Mouse (Mus musculus) heart, adult 8-10 months (tissue): ENCODE data around the gene Irgq. TPM values are rescaled to one million over a fixed set of nuclear protein-coding genes. Genes with fewer than 3 reads are reported as not detected.
"Not testable (repeated sequence)": the region's sequence is repeated elsewhere in the genome, so short reads cannot be mapped to it uniquely, and the experiment has no call there.

Experiments used
- DNase-seq: peaks from one replicate; pipeline ENCODE4 v3.0.0; 2022; ENCODE audit warnings: low spot score
- total RNA-seq, 4 experiments: library from RNA; stranded (reverse); gene quantifications; 2 replicates each; pipeline ENCODE4 v1.2.4; 2022

Irgq gene
- total RNA-seq = 10 to 100 TPM; 16.2 to 20.0 (median 18.2) TPM

DNA sequence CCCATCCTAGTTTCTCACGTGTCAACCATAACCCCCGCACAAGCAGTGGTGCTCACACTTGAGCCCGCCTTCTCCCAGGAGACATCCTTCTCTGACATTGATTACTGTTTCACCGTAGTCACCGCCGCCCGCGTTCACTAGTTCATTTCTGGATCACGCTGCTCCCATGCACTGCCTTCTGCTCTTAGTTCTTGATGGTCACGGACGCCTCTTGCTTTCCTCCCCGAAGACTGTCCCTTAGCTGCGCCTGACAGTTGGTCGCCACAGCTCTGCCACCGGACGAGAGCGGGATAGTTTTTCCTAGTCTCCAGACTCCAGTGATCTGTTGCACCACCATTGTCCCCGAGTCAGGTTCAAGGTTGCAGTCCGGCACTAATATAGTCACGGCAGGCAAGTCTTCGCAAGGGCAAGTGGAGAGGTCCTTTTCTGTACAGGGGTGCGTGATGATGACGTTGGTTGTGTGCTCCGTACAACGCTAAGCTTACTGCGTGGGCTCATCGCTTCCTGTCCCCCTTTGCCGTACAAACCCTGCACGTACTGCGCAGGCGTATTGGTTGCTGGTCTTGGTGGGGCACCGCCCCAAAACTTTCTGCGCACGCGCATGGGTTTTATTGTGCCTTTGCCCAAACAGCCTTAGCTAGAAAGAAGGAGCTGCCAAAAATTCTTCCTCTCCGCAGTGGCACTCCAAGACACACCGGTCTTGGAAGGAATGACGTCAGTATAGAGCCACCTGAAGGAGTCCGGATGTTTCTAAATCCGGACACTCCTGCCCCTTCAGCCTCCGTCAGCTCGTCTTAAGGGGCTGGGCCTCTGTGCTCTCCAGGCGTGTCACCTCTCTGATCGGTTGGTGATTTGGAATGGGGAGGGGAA is at the start of gene Irgq:
Gene Irgq (plus strand): TSS at position 628 of the 870 bp plus-strand sequence.
- peak; percentile 99 for DNase-seq

DNA sequence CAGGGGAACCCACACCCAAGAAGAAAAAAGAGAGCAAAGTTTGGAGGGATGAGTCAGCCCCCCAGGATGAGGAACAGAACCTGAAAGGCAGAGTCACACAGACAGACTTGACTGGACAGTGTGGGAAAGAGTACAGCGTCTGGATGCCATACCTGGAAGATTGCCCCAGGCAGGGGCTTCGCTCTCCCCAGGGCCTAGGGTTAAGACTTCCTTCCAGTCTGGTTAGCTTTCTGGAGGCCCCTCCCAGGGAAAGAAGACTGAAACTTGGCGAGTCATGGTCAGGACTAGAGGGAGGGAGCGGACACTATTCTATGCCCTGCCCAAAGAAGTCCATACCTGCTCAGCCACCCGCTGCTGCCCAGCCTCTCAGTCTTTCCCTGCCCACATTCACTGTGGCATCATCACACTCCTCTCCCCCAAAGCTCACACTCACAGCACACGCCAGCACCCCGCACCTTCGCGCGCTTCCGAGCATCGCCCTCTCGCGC is 49.5 kb upstream of the Irgq start:
- no peak for DNase-seq

DNA sequence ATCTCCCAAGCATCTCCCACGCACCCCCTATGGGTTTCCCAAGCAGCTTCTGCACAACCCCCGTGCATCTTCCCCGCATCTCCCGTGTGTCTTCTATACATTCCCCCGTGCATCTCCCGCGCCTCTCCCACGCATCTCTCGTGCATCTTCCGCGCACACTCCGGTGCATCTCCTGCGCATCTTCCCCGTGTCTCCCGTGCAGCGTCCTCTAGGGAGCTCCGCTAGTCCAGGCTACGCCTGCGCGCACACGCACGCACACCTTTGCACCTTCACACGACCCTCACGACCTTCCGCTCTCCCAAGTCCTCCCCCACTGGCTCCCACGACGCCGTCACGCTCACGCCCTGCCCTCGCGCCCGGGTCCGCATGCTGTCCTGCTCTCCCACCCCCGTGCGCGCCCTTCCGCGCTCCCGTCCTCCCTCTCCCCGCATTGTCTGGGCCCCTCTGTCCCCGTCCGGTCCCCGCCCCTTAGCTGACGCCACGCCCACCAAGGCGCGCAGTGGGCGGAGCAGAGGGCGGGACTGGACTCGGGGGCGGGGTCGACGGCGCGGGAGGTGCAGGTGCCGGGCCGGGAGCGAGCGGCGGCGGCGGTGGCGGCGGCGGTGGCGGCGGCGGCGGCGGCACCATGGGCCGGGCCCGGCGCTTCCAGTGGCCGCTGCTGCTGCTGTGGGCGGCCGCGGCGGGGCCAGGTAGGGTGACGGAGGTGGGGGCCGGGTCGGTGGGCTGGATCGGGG is 48.8 kb upstream of the Irgq start, which contains the start of gene Cadm4:
Gene Cadm4 (plus strand): TSS at position 550 of the 734 bp plus-strand sequence.
- peak; percentile 63 for DNase-seq

DNA sequence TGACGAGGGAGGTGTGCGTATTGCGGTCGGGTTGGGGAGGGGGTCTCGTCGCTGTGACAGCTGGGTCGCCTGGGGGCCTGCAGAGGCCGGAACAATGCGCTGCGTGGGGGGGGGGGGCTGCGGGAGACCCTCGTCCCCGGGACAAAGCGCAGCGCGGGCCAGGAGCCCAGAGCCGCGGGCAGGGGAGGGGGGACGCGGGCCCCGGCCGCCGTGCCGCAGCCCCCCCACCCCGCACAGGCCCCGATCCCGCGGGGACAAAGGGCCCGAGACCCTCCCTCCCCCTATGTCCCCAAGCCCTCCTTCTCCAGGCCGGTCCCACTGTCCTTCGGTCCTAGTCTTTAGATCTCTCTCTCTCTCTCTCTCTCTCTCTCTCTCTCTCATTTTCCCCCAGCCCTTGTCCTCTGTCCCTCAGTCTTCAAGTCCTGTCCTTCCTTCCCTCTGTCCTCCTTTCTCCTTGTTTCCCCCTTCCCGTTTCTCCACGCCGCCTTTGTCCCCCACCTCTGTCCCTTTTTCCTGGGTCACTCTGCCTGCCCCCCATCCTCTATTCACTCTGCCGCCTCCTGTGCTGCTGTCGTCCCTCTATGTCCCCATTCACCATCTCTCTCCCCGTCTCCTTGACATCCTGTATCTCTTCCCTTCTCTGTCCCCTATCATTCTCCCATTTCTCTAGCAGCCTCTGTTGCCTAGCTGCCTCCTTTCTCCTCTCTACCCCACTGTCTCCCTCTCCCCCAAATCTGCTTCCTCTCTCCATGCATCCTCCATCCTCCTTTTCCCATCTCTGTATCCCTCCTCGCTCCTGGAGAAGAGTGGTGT is 48.1 kb upstream of the Irgq start:
- DNase-seq = no peak

DNA sequence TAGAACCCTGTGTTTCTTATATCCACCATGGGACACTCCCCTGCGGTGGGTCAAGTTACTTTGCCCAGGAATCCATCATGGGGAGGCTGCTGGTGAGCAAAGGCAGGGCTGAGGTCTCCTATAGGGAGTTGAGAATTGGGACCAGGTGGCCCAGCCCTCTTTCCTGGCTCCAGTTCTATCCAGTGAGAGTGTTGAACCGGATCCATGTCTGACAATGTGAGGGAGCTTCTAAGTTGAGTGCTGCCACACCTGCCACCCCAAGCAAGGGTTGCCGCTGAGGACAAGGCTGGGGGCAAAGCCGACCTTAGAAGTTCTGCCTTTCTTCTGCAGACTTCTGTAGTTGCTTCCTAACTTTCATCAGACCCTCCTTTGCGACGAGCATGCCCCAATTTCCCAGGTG is 47.2 kb upstream of the Irgq start:
- not testable (repeated sequence) for DNase-seq

DNA sequence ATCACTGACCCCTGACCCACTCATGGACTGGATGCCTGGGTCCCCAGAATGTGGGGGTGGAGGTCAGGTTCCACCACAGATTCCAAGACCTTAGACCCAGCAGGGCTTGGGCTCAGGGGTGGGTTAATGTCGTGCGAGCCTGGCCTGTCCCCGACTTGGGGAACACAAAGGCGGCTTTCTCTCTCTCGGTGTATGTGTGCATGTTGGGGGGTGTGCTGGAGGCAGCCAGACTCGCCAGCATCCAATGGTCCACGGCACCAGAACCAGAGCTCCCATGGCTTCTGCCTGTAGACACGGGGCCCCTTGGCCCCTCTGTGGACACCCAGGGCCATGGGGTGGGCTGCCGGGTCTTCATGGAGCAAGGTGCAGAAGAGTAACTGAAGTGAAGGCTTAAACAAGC is 45.0 kb upstream of the Irgq start:
- no peak for DNase-seq

DNA sequence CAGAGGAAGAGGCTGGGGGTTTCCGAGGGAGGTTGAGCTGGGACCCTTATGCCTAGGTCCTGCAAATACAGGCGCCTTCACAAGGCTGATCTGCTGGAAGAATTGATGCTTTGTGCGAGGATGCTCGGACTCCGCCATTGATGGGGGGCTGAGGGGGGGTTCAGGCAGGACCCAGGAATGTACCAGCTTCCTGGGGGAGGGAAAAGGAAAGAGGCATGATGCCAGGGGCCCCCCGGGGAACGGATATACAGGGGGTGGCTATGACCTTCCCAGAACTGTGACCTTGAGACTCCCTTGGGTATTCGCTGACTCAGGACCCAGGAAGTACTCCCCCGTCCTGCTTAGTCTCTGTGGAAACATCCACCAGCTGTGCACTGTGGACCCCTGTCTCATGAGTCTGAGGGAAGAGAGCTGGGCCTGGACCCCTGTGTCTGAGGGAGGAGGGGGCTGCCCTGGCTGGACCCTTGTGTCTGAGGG is 43.8 kb upstream of the Irgq start:
- no peak for DNase-seq

DNA sequence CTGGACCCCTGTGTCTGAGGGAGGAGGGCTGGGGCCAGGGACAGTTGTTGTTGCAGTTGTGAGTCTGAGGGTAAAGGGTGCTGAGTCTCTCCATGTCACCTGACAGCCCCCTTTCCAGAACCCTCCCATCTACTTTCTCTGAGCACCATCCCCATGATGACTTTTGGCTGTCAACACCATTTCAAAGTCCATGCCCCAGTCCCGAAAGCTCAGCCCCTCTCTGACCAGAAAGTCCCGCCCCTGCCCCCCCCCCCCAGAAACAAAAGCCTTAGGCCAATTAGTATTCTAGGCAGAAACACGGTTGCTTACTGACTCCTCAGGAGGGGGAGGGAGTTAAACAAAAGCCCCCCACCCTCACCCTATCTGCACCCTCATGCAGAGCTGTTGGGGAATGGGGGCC is 43.1 kb upstream of the Irgq start:
- DNase-seq = no peak

DNA sequence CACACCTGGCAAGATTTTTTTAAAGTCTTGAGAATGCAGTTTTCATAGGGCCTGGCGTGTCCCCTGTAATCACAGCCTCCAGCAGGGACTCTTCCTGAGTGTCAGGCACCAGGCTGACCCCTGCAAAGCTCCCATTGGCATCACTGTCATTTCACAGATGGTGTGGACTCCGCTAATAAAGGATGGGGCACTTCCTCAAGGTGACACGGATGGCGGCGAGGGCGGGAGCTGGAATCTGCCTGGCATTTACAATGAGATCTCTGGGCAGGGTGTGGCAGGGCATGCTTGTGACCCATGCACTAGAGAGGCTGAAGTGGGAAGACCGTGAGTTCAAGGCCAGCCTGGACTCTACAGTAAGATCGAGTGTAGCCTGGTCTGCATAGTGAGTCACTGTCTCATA is 42.2 kb upstream of the Irgq start:
- no peak for DNase-seq

DNA sequence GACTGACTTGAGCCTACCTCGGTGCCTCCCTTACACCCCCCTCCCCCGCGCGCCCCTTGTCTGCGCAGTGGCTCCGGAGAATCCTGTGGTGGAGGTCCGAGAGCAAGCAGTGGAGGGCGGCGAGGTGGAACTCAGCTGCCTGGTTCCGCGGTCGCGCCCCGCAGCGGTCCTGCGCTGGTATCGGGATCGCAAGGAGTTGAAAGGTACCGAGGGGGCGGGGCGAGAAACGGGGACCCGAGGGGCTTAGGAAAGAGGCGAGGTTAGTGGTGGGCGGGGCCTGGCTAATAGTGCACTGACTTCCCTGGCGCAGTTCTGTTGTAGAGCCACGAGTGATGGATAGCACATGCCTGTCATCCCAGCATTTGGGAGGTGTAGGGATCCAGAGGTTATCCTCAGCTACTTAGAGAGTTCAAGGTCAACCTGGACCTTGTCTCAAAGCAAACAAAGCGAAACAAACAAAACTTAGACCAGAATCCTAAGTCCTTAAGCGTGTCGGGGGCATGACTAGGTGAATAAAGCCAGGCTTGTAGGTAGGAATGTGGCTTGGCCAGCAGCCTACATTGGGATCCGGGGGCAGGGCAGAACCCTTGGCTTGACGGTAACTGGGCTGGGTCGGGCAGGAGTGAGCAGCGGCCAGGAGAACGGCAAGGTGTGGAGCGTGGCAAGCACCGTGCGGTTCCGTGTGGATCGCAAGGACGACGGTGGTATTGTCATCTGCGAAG is 30.5 kb upstream of the Irgq start:
- no peak for DNase-seq

DNA sequence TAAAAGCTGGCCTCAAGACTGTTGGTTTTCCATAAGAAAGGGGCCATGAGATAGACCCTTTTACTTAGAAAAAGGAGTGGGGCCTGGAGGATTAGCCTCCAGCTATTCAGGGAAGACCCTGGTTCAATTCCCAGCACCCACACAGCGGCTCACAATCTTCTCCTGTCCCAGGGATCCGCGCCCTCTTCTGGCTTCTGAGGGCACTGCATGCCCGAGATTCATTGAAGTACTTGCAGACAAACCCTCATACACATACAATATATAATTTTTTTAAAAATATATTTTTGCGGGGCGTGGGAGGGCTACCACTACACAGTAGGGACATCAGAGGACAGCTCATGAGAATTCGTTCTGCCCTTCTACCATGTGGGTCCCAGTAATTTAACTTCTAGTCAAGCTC is 29.6 kb upstream of the Irgq start:
- DNase-seq = no peak

DNA sequence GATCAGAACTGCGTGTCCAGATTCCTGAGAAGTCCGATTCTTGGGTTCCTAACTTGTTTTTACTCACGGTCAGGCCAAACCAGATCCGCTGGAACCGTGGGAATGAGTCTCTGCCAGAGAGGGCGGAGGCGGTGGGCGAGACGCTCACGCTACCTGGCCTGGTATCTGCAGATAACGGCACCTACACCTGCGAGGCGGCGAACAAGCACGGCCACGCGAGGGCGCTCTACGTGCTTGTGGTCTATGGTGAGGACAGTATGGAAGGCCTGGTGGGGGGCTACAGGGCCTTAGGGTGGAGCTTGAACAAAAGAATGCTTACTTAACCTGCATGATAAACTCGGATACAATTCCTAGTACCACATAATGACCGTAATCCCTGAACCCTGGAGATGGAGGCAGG is 29.0 kb upstream of the Irgq start:
- DNase-seq = no peak

DNA sequence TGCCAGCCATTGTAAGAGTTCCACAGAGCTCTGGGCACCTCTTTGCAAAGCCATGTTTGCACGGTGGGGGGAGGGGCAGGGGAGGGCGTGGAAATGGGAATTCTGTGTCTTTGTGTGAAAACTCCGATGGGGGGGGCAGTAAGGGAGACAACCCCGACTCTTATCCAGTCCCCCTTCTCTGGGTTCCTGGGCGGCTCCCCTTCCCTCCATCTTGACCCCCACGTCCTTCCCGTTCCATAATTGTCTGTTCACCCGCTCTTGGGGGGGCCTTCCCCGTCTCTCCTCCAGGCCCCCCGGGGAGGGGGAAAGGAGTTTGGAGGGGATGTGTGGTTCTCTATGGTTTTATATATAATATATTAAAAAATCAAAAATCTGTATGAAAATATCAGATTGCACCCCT is 26.5 kb upstream of the Irgq start:
- DNase-seq = no peak

DNA sequence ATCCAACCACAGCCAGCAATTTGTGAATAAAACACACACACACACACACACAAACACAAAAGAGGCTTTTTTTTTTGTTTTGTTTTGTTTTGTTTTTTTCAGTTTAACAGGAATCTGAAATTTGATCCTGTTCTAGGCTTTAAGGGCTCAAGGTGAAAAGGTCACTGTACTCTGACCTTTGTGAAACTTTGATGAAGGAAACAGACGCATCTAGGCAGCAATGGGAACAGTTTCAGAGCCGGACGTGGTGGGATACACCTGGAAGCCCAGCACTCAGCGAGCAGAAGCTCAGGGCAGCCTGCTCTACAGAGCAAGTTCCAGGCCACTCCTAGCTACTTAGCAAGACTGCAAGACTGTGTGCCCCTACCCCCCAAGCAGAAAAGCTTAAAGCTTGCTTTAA is 25.6 kb upstream of the Irgq start:
- DNase-seq = no peak

DNA sequence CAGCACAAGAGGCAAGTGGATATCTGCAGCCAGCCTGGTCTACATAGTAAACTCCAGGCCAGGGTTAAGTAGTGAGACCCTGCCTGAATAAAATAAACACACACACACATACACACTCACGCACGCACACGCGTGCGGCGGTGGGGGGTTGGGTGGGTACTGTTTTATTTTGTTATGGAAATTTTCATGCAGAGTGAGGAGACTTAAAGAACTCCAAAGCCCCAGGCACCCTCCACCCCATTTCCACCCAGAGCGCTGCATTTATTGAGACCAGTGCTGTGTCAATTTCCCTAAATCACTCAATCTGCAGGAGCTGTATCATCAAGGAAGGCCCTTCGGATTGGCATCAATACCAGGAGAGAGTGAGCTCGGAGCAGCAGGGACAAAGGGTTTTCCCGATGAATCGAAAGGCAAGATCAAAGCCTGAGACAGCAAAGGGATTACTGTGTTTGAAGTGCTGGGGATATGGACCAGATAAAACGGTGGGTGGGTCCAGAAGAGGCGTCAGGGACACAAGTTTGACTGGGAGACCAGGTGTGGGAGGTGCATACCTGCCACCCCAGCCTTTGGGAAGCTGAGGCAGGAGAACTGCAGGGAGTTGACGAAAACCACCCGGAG is 24.9 kb upstream of the Irgq start:
- no peak for DNase-seq

DNA sequence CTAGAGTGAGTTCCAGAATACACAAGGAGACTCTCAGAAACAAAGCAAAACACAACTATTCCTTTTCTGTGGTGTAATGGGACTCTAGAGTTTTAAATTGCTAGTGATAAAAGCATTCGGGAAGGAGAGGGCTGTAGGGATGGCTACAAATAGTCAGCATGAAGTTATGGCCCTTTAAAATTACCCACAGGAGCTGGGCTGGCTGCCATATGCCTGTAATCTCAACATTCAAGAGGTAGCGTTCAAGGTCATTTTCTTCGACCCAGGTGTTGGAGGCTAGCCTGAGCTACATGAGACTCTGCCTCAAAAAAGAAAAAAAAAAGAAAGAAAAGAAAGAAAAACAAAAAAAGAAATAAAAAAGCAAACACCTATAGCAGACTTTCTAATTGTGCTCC is 24.4 kb upstream of the Irgq start:
- DNase-seq = peak; percentile 31

DNA sequence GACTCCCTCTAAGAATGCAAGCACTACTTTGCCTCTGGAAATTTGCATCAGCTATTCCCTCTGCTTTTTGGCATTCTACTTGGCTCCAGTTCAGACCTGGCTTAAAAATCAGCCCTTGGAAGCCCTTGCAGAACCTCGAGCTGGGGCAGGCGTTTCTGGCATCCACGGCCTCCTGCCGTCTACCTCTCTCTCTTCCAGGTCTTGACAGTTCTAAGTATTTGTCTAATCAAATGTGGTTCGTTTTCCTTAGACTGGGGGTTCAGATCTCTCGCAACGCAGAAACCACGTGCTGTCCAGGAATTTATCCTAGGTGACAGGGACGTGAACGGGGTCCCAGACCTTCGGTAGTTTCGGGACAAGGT is 24.0 kb upstream of the Irgq start:
- peak; percentile 32 for DNase-seq

DNA sequence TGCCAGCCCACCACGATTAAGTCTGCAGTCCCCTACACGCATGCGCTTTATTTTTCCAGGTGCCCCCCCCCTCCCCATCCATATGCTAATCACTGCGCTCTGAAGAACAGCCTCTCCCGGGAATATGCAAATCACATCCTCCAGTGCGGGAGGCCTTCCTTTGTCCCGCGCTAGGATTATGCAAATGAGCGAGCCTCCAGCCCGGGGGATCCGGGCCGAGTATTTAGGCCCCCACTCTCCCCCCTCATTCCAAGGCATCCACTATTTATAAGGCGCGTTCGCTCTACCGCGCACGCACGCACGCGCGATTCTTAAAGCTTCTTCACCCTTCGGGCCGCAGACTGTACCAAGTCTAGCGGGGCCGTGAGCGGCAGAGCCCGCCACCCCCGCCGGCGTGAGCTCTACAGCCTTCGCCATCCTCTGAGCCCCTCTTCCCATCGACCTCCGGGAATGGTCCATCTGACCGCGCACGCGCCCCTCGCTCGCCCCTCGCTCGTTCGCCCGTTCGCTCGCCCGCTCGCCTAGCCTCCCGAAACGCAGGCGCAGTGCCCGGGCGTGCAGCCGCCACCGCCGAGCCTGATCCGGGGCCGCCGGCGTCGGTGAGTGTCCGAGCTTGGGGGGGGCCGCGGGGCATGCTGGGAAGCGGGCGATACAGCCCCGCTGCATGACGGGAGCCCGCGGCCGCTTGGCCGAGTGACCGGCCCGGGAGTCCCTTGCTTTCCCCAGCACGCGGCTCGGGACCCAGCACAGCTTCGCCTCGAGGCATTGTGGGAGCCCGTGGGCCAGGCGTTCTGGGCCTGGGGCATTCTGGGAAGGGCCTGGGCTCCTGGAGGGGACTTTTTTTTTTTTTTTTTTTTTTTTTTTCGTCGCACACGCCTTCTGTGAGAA is 23.4 kb upstream of the Irgq start, which contains the start of gene Zfp428:
Gene Zfp428 (plus strand): TSS at position 169 of the 888 bp plus-strand sequence.
- peak; percentile 70 for DNase-seq

DNA sequence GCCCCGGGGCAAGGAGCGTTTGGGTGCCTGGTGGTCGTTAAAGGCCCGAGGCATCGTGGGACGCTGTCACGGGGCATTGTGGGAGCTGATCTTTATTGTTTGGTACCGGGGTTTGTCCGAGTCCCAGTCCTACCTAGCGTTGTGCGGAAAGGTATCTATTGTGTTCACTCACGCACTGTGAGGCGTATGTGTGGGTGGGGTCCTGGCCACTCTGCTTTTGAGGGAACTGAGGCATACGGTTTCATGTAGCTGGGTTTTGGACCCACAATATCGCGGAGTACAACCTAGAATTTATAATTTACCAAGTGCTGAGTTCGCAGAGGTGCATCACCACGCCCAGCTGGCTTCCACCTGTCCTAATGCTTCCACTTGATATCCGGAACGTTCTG is 22.8 kb upstream of the Irgq start:
- no peak for DNase-seq

DNA sequence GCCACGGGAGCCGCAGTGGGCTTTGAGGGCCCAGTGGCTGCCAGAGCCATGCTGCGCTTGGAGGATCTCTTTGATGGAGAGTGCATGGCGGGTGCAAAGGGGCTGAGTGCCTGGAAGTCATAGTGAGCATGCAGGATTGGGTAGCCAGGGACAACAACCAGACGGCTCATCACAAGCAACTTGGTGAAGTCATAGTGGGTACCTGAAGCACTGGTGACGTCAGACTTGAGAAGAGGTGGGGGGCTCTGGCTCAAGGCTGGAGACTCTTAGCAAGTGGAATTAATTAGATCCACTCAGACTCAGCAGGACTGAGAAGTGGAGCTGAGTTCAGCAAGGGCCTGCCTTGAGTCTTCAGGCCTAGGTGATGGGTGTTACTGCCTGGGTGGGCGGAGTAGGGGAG is 18.1 kb upstream of the Irgq start, which contains the start of gene AC161166.1:
Gene AC161166.1 (minus strand): TSS at position 101 of the 400 bp plus-strand sequence.
- DNase-seq = no peak
